Mouse (Mus musculus) erythroblast, adult 5-6 weeks (primary cell): ENCODE measurements around the gene Sumf1. TPM values are rescaled to one million over a fixed set of nuclear protein-coding genes. Genes with fewer than 3 reads are reported as not detected.

Experiments
- ATAC-seq: replicated peaks from 2 replicates; pipeline ENCODE4 v1.8.0; 2016; ENCODE audit warnings: moderate number of reproducible peaks, mild to moderate bottlenecking, moderate TSS enrichment, inconsistent platforms; ENCODE audit not compliant: poor library complexity, low FRiP score, severe bottlenecking
- total RNA-seq, 2 experiments: library from RNA; stranded (forward) in 1 of 2; stranded (reverse) in 1 of 2; fragments of 150-400 nt in 1 of 2; fragments of 200-764, 138-1000 nt in 1 of 2; gene quantifications; 2 replicates each; pipeline versions ENCODE4 v1.2.3 to v1.2.4; 2015 to 2017; ENCODE audit warnings: low replicate concordance in 2 of 2

Gene Sumf1
- total RNA-seq, 2 experiments from 2014 or later = 5.3 to 8.6 TPM

- no peak for ATAC-seq
Measured at GRCm38 (mm10) chr6:108154243-108154642, 31.1 kb downstream of the Sumf1 start.

GRCm38 (mm10) chr6:108152661-108153269 is 32.6 kb downstream of the Sumf1 start:
- ATAC-seq = no peak

GRCm38 (mm10) chr6:108152081-108152480 is 33.3 kb downstream of the Sumf1 start:
- ATAC-seq = no peak

GRCm38 (mm10) chr6:108149235-108149634 is 36.1 kb downstream of the Sumf1 start:
- no peak for ATAC-seq

- no peak for ATAC-seq
Measured at GRCm38 (mm10) chr6:108148435-108148834, 36.9 kb downstream of the Sumf1 start.

GRCm38 (mm10) chr6:108146637-108147036 is 38.7 kb downstream of the Sumf1 start:
- ATAC-seq = no peak

- no peak for ATAC-seq
Measured at GRCm38 (mm10) chr6:108145941-108146588, 39.3 kb downstream of the Sumf1 start.

GRCm38 (mm10) chr6:108145241-108145640 is 40.1 kb downstream of the Sumf1 start:
- ATAC-seq = no peak

- no peak for ATAC-seq
Measured at GRCm38 (mm10) chr6:108142796-108143195, 42.6 kb downstream of the Sumf1 start.

GRCm38 (mm10) chr6:108140722-108141490 is 44.5 kb downstream of the Sumf1 start:
- ATAC-seq = no peak

- ATAC-seq = no peak
Measured at GRCm38 (mm10) chr6:108137031-108137430, 48.4 kb downstream of the Sumf1 start.

GRCm38 (mm10) chr6:108136286-108136685 is 49.1 kb downstream of the Sumf1 start:
- ATAC-seq = no peak

- no peak for ATAC-seq
Measured at GRCm38 (mm10) chr6:108132268-108132935, 53.0 kb downstream of the Sumf1 start.

GRCm38 (mm10) chr6:108130718-108131117 is 54.7 kb downstream of the Sumf1 start:
- ATAC-seq = no peak

- no peak for ATAC-seq
Measured at GRCm38 (mm10) chr6:108126631-108127030, 58.8 kb downstream of the Sumf1 start.

GRCm38 (mm10) chr6:108125474-108125873 is 59.9 kb downstream of the Sumf1 start:
- no peak for ATAC-seq

GRCm38 (mm10) chr6:108117881-108118280 is 67.5 kb downstream of the Sumf1 start:
- ATAC-seq = no peak

GRCm38 (mm10) chr6:108114971-108115370 is 70.4 kb downstream of the Sumf1 start:
- ATAC-seq = no peak

GRCm38 (mm10) chr6:108111693-108112092 is 73.7 kb downstream of the Sumf1 start:
- ATAC-seq = no peak

- ATAC-seq = no peak
Measured at GRCm38 (mm10) chr6:108110336-108110735, 75.0 kb downstream of the Sumf1 start.
